Mouse (Mus musculus): ENCODE measurements at regions not wholly inside any gene's neighbourhood (a gene's known extent, or its start where the extent isn't known, plus 50 kb on each side); places are given as distances from the start of the nearest gene placed in this dataset.

- no peaks in the 10 kb centered on the region for H3K9me3 ChIP-seq (replicated peaks; ENCODE audit: insufficient read depth, low read length)
- H3K9ac ChIP-seq (ENCODE audit: control insufficient read depth, low read depth, low read length, poor library complexity, severe bottlenecking): no peak overlapping the region
- no peaks in the 10 kb centered on the region for H3K27me3 ChIP-seq (ENCODE audit: control insufficient read depth in 1 of 2, insufficient read depth in 2 of 2, low read length in 2 of 2)
- no peak overlapping the region for H3K27ac ChIP-seq (ENCODE audit: control insufficient read depth, low read depth, low read length)
- H3K4me1 ChIP-seq (ENCODE audit: control insufficient read depth in 1 of 2, insufficient read depth in 2 of 2, low read length in 2 of 2): no peaks in the 10 kb centered on the region
- H3K79me2 ChIP-seq (ENCODE audit: control insufficient read depth, insufficient read depth, low read length, poor library complexity): no peaks in the 10 kb centered on the region
- TF ChIP-seq RCOR1 (IDR thresholded peaks at IDR 0.05; ENCODE audit: low read depth, low read length): no peak
- TF ChIP-seq TAL1 (IDR thresholded peaks at IDR 0.05; ENCODE audit: low read length): no peak
- TF ChIP-seq GATA1 (IDR thresholded peaks at IDR 0.05; ENCODE audit: low read depth, low read length): no peak
- no peak overlapping the region for H3K4me3 ChIP-seq (ENCODE audit: control insufficient read depth in 1 of 2, insufficient read depth in 1 of 2, low read depth in 2 of 2, low read length in 2 of 2)
- no peak for DNase-seq (ENCODE audit: low read depth, low spot score)
- H3K36me3 ChIP-seq (ENCODE audit: control insufficient read depth in 1 of 2, insufficient read depth in 2 of 2, low read length in 2 of 2): no peaks in the 10 kb centered on the region
Observed at GRCm38 (mm10) chr11:33061570-33061969, 85.6 kb downstream of the Fgf18 start.

- Histone ChIP-seq H3K36me3 (ENCODE audit: control insufficient read depth in 1 of 2, insufficient read depth in 2 of 2, low read length in 2 of 2) (no peaks in the 10 kb centered on the region), H3K4me1 (ENCODE audit: control insufficient read depth in 1 of 2, insufficient read depth in 2 of 2, low read length in 2 of 2) (no peaks in the 10 kb centered on the region), H3K9ac (ENCODE audit: control insufficient read depth, low read depth, low read length, poor library complexity, severe bottlenecking) (no peak overlapping the region), H3K27ac (ENCODE audit: control insufficient read depth, low read depth, low read length) (no peak overlapping the region), H3K27me3 (ENCODE audit: control insufficient read depth in 1 of 2, insufficient read depth in 2 of 2, low read length in 2 of 2) (no peaks in the 10 kb centered on the region), H3K79me2 (ENCODE audit: control insufficient read depth, insufficient read depth, low read length, poor library complexity) (no peaks in the 10 kb centered on the region), H3K9me3 (replicated peaks; ENCODE audit: insufficient read depth, low read length) (no peaks in the 10 kb centered on the region), H3K4me3 (ENCODE audit: control insufficient read depth in 1 of 2, insufficient read depth in 1 of 2, low read depth in 2 of 2, low read length in 2 of 2) (no peak overlapping the region)
- no peak for TF ChIP-seq BHLHE40 (IDR thresholded peaks at IDR 0.05; ENCODE audit: borderline replicate concordance, low read depth, low read length)
- no peak for DNase-seq (ENCODE audit: low read depth, low spot score)
Observed at GRCm38 (mm10) chr11:33060352-33060751, 86.8 kb downstream of the Fgf18 start.

- no peak for DNase-seq (ENCODE audit: low read depth, low spot score)
- Histone ChIP-seq H3K36me3 (ENCODE audit: control insufficient read depth in 1 of 2, insufficient read depth in 2 of 2, low read length in 2 of 2) (no peaks in the 10 kb centered on the region), H3K79me2 (ENCODE audit: control insufficient read depth, insufficient read depth, low read length, poor library complexity) (no peaks in the 10 kb centered on the region), H3K9me3 (replicated peaks; ENCODE audit: insufficient read depth, low read length) (no peaks in the 10 kb centered on the region), H3K4me1 (ENCODE audit: control insufficient read depth in 1 of 2, insufficient read depth in 2 of 2, low read length in 2 of 2) (no peaks in the 10 kb centered on the region), H3K27me3 (ENCODE audit: control insufficient read depth in 1 of 2, insufficient read depth in 2 of 2, low read length in 2 of 2) (no peaks in the 10 kb centered on the region; a peak in 1 of 4 replicates), H3K4me3 (ENCODE audit: control insufficient read depth in 1 of 2, insufficient read depth in 1 of 2, low read depth in 2 of 2, low read length in 2 of 2) (no peak overlapping the region), H3K27ac (ENCODE audit: control insufficient read depth, low read depth, low read length) (no peak overlapping the region), H3K9ac (ENCODE audit: control insufficient read depth, low read depth, low read length, poor library complexity, severe bottlenecking) (no peak overlapping the region)
- TF ChIP-seq MAZ (IDR thresholded peaks at IDR 0.05; ENCODE audit: low read depth, low read length): no peak
- TF ChIP-seq USF1 (IDR thresholded peaks at IDR 0.05; ENCODE audit: low read depth, low read length): no peak
- TF ChIP-seq USF2 (IDR thresholded peaks at IDR 0.05; ENCODE audit: borderline replicate concordance in 1 of 2, insufficient read depth in 1 of 2, low read depth in 1 of 2, low read length in 2 of 2): no peak
- TF ChIP-seq TCF12 (IDR thresholded peaks at IDR 0.05; ENCODE audit: low read depth, low read length): no peak
- no peak for TF ChIP-seq ZNF384 (IDR thresholded peaks at IDR 0.05; ENCODE audit: low read depth, low read length)
- no peak for TF ChIP-seq E2F4 (IDR thresholded peaks at IDR 0.05; ENCODE audit: borderline replicate concordance, low read depth, low read length)
- no peak for TF ChIP-seq ELF1 (IDR thresholded peaks at IDR 0.05; ENCODE audit: low read depth, low read length)
- no peak for TF ChIP-seq KAT2A (conservative IDR thresholded peaks at IDR 0.05; ENCODE audit: low read depth, low read length)
- no peak for TF ChIP-seq POLR2AphosphoS2 (IDR thresholded peaks at IDR 0.05; ENCODE audit: low read length)
- no peak for TF ChIP-seq UBTF (IDR thresholded peaks at IDR 0.05; ENCODE audit: borderline replicate concordance, insufficient read depth, low read depth, low read length)
- no peak for TF ChIP-seq ETS1 (IDR thresholded peaks at IDR 0.05; ENCODE audit: low read depth, low read length)
- no peak for TF ChIP-seq NELFE (IDR thresholded peaks at IDR 0.05; ENCODE audit: low read depth, low read length)
- TF ChIP-seq MAFK (IDR thresholded peaks at IDR 0.05; ENCODE audit: borderline replicate concordance, low read depth, low read length): no peak
- no peak for TF ChIP-seq JUND (IDR thresholded peaks at IDR 0.05; ENCODE audit: low read depth, low read length)
- no peak for TF ChIP-seq CHD1 (IDR thresholded peaks at IDR 0.05; ENCODE audit: low read depth, low read length)
- TF ChIP-seq NRF1 (IDR thresholded peaks at IDR 0.05; ENCODE audit: insufficient read depth, low read depth, low read length, poor library complexity, severe bottlenecking): no peak
- TF ChIP-seq RAD21 (IDR thresholded peaks at IDR 0.05; ENCODE audit: low read depth, low read length): no peak
- TF ChIP-seq MYC (IDR thresholded peaks at IDR 0.05; ENCODE audit: low read depth, low read length): no peak
Observed at GRCm38 (mm10) chr11:33050216-33050615, 97.0 kb downstream of the Fgf18 start.
